Mouse (Mus musculus) MEL (cell line): Measurements from ENCODE around the gene Fkbp8.

Experiments used
- MAZ ChIP-seq: IDR thresholded peaks from 2 replicates; pipeline ENCODE4 v1.6.1; 2012; ENCODE audit warnings: low read depth, mild to moderate bottlenecking, inconsistent platforms, low read length, improper control_type of control experiment
- POLR2A ChIP-seq, 2 experiments: IDR thresholded peaks; 2 replicates each; pipeline ENCODE4 v1.6.1; 2011 to 2012; ENCODE audit warnings: low read length in 2 of 2, mild to moderate bottlenecking in 2 of 2, control low read depth in 1 of 2, improper control_type of control experiment in 1 of 2, low read depth in 1 of 2, moderate library complexity in 1 of 2; ENCODE audit not compliant: control insufficient read depth in 1 of 2, insufficient read depth in 1 of 2, poor library complexity in 1 of 2
- POLR2AphosphoS2 ChIP-seq: IDR thresholded peaks from 2 replicates; pipeline ENCODE4 v1.6.1; 2011; ENCODE audit warnings: low read length, improper control_type of control experiment
- RCOR1 ChIP-seq: IDR thresholded peaks from 2 replicates; pipeline ENCODE4 v1.6.1; 2012; ENCODE audit warnings: low read depth, mild to moderate bottlenecking, inconsistent platforms, low read length, improper control_type of control experiment

- TF ChIP-seq RCOR1 (no peak), POLR2A (IDR thresholded peaks at IDR 0.05; ENCODE audit: control insufficient read depth in 1 of 2, insufficient read depth in 1 of 2, low read depth in 1 of 2, low read length in 2 of 2, poor library complexity in 1 of 2) (no peak), POLR2AphosphoS2 (no peak), MAZ (no peak)
These were observed 8.5 kb upstream of the Fkbp8 start for GRCm38 (mm10) chr8:70519043-70519442.
